8 mouse cellular contexts compared by ENCODE assay signal in the genomic region with DNA sequence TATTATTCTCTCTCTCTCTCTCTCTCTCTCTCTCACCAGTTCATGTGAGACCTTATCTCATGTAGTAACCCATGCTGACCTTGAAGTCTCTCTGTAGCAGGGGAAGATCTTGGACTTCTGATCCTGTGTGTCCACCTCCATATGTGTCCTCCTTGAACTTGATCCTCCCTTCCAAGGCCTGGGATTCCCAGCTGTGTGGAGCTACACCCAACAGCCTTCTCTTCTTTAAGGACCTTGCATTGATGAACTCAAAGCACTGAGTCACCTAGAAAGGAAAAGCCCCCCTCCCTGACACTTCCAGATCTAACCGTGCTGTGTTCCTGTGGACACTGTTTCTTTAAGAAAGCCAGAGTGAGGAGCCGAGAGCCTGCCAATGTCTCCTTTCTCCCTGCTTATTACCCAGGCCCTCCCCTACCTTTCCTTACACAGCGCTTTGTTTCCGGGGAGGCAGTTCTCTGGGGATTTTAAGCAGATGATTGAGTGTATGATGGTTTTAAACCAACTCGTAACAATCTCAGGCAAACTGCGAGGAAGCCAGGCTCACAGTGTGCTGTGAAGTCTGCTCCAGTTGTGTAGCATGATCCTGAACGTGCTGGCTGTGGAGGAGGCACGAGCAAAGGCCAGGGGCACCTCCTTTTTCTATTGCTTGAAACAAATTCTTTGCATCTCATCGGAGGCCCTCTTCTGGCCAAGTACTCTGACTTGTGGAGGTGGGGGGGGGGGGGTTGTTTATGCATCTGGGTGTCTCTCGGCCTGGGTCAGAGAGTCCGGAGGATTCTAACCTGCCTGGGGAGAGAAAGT.
DNase-seq lines count a peak whose midpoint lies in the region; ATAC-seq lines count a peak whose summit lies in the region.

No protein-coding gene starts in this region.

- no peaks in the 10 kb centered on the region for H3K9me3 ChIP-seq in heart, embryonic 13.5 days
- no peaks in the 10 kb centered on the region for H3K9me3 ChIP-seq in forebrain, embryonic 12.5 days
- H3K9me3 ChIP-seq in limb, embryonic 13.5 days, result 0 out of 2 replicates have a peak, but pooled peaks cover 3% of the 10 kb centered on the region

- H3K4me3 ChIP-seq in heart, embryonic 13.5 days, result no peak overlapping the region
- H3K4me3 ChIP-seq in forebrain, embryonic 12.5 days (replicated peaks), result 0 out of 2 replicates have a peak overlapping the region, but pooled peaks have one; percentile 7
- H3K4me3 ChIP-seq in limb, embryonic 13.5 days, result no peak overlapping the region

- no peak for ATAC-seq in heart, embryonic 13.5 days (ENCODE audit: extremely low read depth, insufficient number of reproducible peaks, low FRiP score, low TSS enrichment)
- ATAC-seq in forebrain, embryonic 12.5 days (ENCODE audit: low FRiP score), result peak; percentile 76
- ATAC-seq in limb, embryonic 13.5 days (ENCODE audit: low FRiP score, low read depth), result no peak

- peak overlapping the region; percentile 62 for H3K27ac ChIP-seq in heart, embryonic 13.5 days (replicated peaks)
- peak overlapping the region; percentile 70 for H3K27ac ChIP-seq in forebrain, embryonic 12.5 days
- peak overlapping the region; percentile 33; the same call in 1 of the 2 replicates for H3K27ac ChIP-seq in limb, embryonic 13.5 days

- peak overlapping the region; percentile 40 for H3K4me2 ChIP-seq in heart, embryonic 13.5 days
- H3K4me2 ChIP-seq in forebrain, embryonic 12.5 days, result peak overlapping the region; percentile 35
- H3K4me2 ChIP-seq in limb, embryonic 13.5 days (replicated peaks), result peak overlapping the region; percentile 48

- H3K4me1 ChIP-seq in heart, embryonic 13.5 days, result peaks cover 55% of the 10 kb centered on the region
- peaks cover 29% of the 10 kb centered on the region for H3K4me1 ChIP-seq in forebrain, embryonic 12.5 days
- peaks cover 11% of the 10 kb centered on the region for H3K4me1 ChIP-seq in limb, embryonic 13.5 days

- intact Hi-C loops in heart, postnatal 36 days (cut with DNase I), result no loop called here

- H3K27me3 ChIP-seq in heart, embryonic 13.5 days (replicated peaks), result no peaks in the 10 kb centered on the region
- H3K27me3 ChIP-seq in forebrain, embryonic 12.5 days, result 0 out of 2 replicates have a peak, but pooled peaks cover 3% of the 10 kb centered on the region
- no peaks in the 10 kb centered on the region for H3K27me3 ChIP-seq in limb, embryonic 13.5 days

- peak overlapping the region; percentile 64 for H3K9ac ChIP-seq in heart, embryonic 13.5 days
- H3K9ac ChIP-seq in forebrain, embryonic 12.5 days, result peak overlapping the region; percentile 40
- H3K9ac ChIP-seq in limb, embryonic 13.5 days, result 0 out of 2 replicates have a peak overlapping the region, but pooled peaks have one; percentile 4

- DNase-seq in heart, postnatal 36 days, result no peak
- peak; percentile 64 for DNase-seq in brain, adult 2 months (ENCODE audit: low read depth, low spot score)
- no peak for DNase-seq in adrenal gland, adult 2 months
- DNase-seq in spleen, postnatal 10 days (ENCODE audit: low spot score in 2 of 2), result no peak
- DNase-seq in natural killer cell, adult 2 months (ENCODE audit: low spot score in 2 of 2), result no peak

- 26% methylated on average over 11 of the region's 11 CpGs for WGBS in heart, embryonic 13.5 days
- WGBS in forebrain, embryonic 12.5 days, result 7% methylated on average over 11 of the region's 11 CpGs
- 9% methylated on average over 11 of the region's 11 CpGs for WGBS in limb, embryonic 13.5 days

- H3K36me3 ChIP-seq in heart, embryonic 13.5 days, result peaks cover 22% of the 10 kb centered on the region
- H3K36me3 ChIP-seq in forebrain, embryonic 12.5 days (replicated peaks), result no peaks in the 10 kb centered on the region
- peaks cover 5% of the 10 kb centered on the region; the same call in 1 of the 2 replicates for H3K36me3 ChIP-seq in limb, embryonic 13.5 days

Comparison
In these comparisons a context has a peak if more than half of its experiments do, and no peak if none do; other contexts are left out.
1. H3K9ac ChIP-seq: peak in every context shown above with its lines; median percentile 64 in heart, embryonic 13.5 days; 40 in forebrain, embryonic 12.5 days; 4 in limb, embryonic 13.5 days.